Mouse (Mus musculus): Measurements from ENCODE around the gene Smoc2. TPM values are rescaled to one million over a fixed set of nuclear protein-coding genes. Genes with fewer than 3 reads are reported as not detected.
A peak's percentile ranks its signal among the peaks of the same experiment; 100 is the strongest.

The Smoc2 gene
- polyA plus RNA-seq, 1 experiment from 2014 or later: 40.0 TPM

- no peaks in the 10 kb centered on the region for H3K27me3 ChIP-seq (ENCODE audit: insufficient read depth, low read length)
- H3K36me3 ChIP-seq (replicated peaks; ENCODE audit: insufficient read depth, low read length): no peaks in the 10 kb centered on the region
- H3K4me1 ChIP-seq (ENCODE audit: insufficient read depth): no peaks in the 10 kb centered on the region
- no peak overlapping the region for H3K27ac ChIP-seq (ENCODE audit: low read depth)
- ATAC-seq (no peak; the same call in 1 of the 2 replicates), DNase-seq (peak; percentile 82)
- WGBS (ENCODE audit: insufficient replicate concordance): 49% methylated on average over 7 of the region's 7 CpGs
- no peak overlapping the region for H3K4me3 ChIP-seq (ENCODE audit: low read depth, low read length)
- H3K4me2 ChIP-seq (ENCODE audit: low read depth, low read length): no peak overlapping the region
- no peaks in the 10 kb centered on the region for H3K9me3 ChIP-seq (ENCODE audit: low read length)
- TF ChIP-seq CTCF (IDR thresholded peaks at IDR 0.05; ENCODE audit: low read depth) (peak; percentile 87), EP300 (IDR thresholded peaks at IDR 0.05; ENCODE audit: low read depth) (no peak)
- H3K9ac ChIP-seq (replicated peaks): no peak overlapping the region
Observed at GRCm38 (mm10) chr17:14288015-14288616, 8.8 kb downstream of the Smoc2 start.

- DNase-seq: no peak
- Histone ChIP-seq H3K36me3 (replicated peaks; ENCODE audit: insufficient read depth, low read length) (no peaks in the 10 kb centered on the region), H3K27ac (ENCODE audit: low read depth) (no peak overlapping the region), H3K9me3 (ENCODE audit: low read length) (no peaks in the 10 kb centered on the region), H3K4me2 (ENCODE audit: low read depth, low read length) (no peak overlapping the region), H3K27me3 (ENCODE audit: insufficient read depth, low read length) (no peaks in the 10 kb centered on the region), H3K4me1 (ENCODE audit: insufficient read depth) (no peaks in the 10 kb centered on the region), H3K4me3 (ENCODE audit: low read depth, low read length) (no peak overlapping the region), H3K9ac (replicated peaks) (no peak overlapping the region)
- no peak for ATAC-seq
- TF ChIP-seq EP300 (IDR thresholded peaks at IDR 0.05; ENCODE audit: low read depth) (no peak), CTCF (IDR thresholded peaks at IDR 0.05; ENCODE audit: low read depth) (no peak)
- WGBS (ENCODE audit: insufficient replicate concordance): 55% methylated on average over 5 of the region's 5 CpGs
Observed at GRCm38 (mm10) chr17:14293617-14294016, 14.3 kb downstream of the Smoc2 start.

DNA sequence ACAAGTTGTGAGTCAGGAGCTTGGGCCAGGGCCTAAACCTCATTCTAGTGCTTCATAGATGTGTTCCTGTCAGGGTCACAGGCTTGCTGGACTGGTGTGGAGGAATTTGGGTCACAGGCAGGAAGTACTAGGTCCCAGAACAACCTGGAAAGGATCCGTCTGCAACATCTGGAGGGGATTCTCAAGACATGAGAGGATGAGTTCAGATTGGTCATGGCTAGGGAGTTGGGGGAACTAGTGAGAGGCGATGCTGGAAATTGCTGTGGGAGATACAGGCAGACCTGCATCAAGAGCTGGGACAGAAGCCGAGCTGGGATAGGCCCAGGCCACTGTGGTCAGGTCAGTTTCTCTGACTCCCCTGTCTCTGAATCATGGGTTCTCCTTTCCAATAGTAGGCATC lies 15.8 kb downstream of the Smoc2 start:
- Histone ChIP-seq H3K4me2 (ENCODE audit: low read depth, low read length) (no peak overlapping the region), H3K27me3 (ENCODE audit: insufficient read depth, low read length) (no peaks in the 10 kb centered on the region), H3K36me3 (replicated peaks; ENCODE audit: insufficient read depth, low read length) (no peaks in the 10 kb centered on the region), H3K4me1 (ENCODE audit: insufficient read depth) (no peaks in the 10 kb centered on the region), H3K4me3 (ENCODE audit: low read depth, low read length) (no peak overlapping the region), H3K9ac (replicated peaks) (no peak overlapping the region), H3K9me3 (ENCODE audit: low read length) (no peaks in the 10 kb centered on the region), H3K27ac (ENCODE audit: low read depth) (no peak overlapping the region)
- no peak for ATAC-seq
- no peak for DNase-seq
- WGBS (ENCODE audit: insufficient replicate concordance): 69% methylated on average over 3 of the region's 3 CpGs
- TF ChIP-seq CTCF (IDR thresholded peaks at IDR 0.05; ENCODE audit: low read depth) (no peak), EP300 (IDR thresholded peaks at IDR 0.05; ENCODE audit: low read depth) (no peak)

- H3K4me2 ChIP-seq (ENCODE audit: low read depth, low read length): no peak overlapping the region
- ATAC-seq (no peak), DNase-seq (no peak)
- H3K4me3 ChIP-seq (ENCODE audit: low read depth, low read length): no peak overlapping the region
- no peak overlapping the region for H3K9ac ChIP-seq (replicated peaks)
- no peaks in the 10 kb centered on the region for H3K4me1 ChIP-seq (ENCODE audit: insufficient read depth)
- H3K36me3 ChIP-seq (replicated peaks; ENCODE audit: insufficient read depth, low read length): no peaks in the 10 kb centered on the region
- 76% methylated on average over 5 of the region's 5 CpGs for WGBS (ENCODE audit: insufficient replicate concordance)
- H3K9me3 ChIP-seq (ENCODE audit: low read length): no peaks in the 10 kb centered on the region
- no peaks in the 10 kb centered on the region for H3K27me3 ChIP-seq (ENCODE audit: insufficient read depth, low read length)
- no peak for TF ChIP-seq CTCF (IDR thresholded peaks at IDR 0.05; ENCODE audit: low read depth)
- TF ChIP-seq EP300 (IDR thresholded peaks at IDR 0.05; ENCODE audit: low read depth): no peak
- H3K27ac ChIP-seq (ENCODE audit: low read depth): no peak overlapping the region
Observed at GRCm38 (mm10) chr17:14300361-14300760, 21.1 kb downstream of the Smoc2 start.

GRCm38 (mm10) chr17:14301491-14302344 lies 22.4 kb downstream of the Smoc2 start:
- H3K9ac ChIP-seq (replicated peaks): no peak overlapping the region
- 50% methylated on average over 7 of the region's 7 CpGs for WGBS (ENCODE audit: insufficient replicate concordance)
- ATAC-seq (no peak), DNase-seq (no peak)
- no peaks in the 10 kb centered on the region for H3K27me3 ChIP-seq (ENCODE audit: insufficient read depth, low read length)
- no peaks in the 10 kb centered on the region for H3K36me3 ChIP-seq (replicated peaks; ENCODE audit: insufficient read depth, low read length)
- H3K4me1 ChIP-seq (ENCODE audit: insufficient read depth): no peaks in the 10 kb centered on the region
- no peak overlapping the region for H3K27ac ChIP-seq (ENCODE audit: low read depth)
- TF ChIP-seq EP300 (IDR thresholded peaks at IDR 0.05; ENCODE audit: low read depth) (no peak), CTCF (IDR thresholded peaks at IDR 0.05; ENCODE audit: low read depth) (no peak)
- no peak overlapping the region for H3K4me3 ChIP-seq (ENCODE audit: low read depth, low read length)
- no peak overlapping the region for H3K4me2 ChIP-seq (ENCODE audit: low read depth, low read length)
- no peaks in the 10 kb centered on the region for H3K9me3 ChIP-seq (ENCODE audit: low read length)

DNA sequence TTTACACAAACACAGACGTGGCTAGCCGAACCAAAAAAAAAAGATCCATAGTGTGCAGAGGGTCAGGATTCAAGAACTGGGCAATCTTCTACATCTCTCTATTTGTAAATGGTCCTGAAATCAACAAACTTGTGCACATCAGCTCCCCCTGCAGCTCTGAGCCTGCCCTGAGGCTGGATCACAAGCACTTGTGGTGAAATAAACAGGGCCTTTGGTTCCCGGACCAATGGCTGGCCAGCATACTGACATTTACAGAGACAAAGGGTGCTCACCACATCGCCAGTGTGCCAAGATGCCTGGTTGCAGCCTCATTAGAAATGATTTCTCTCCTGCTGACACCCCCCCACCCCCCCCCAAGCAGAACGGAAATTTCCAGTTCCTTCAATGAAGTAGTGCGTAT lies 23.1 kb downstream of the Smoc2 start:
- H3K4me2 ChIP-seq (ENCODE audit: low read depth, low read length): no peak overlapping the region
- ATAC-seq: no peak
- H3K4me3 ChIP-seq (ENCODE audit: low read depth, low read length): no peak overlapping the region
- no peak overlapping the region for H3K9ac ChIP-seq (replicated peaks)
- DNase-seq: no peak
- H3K36me3 ChIP-seq (replicated peaks; ENCODE audit: insufficient read depth, low read length): no peaks in the 10 kb centered on the region
- WGBS (ENCODE audit: insufficient replicate concordance): 57% methylated on average over 6 of the region's 6 CpGs
- H3K4me1 ChIP-seq (ENCODE audit: insufficient read depth): no peaks in the 10 kb centered on the region
- H3K27ac ChIP-seq (ENCODE audit: low read depth): no peak overlapping the region
- TF ChIP-seq CTCF (IDR thresholded peaks at IDR 0.05; ENCODE audit: low read depth): no peak
- TF ChIP-seq EP300 (IDR thresholded peaks at IDR 0.05; ENCODE audit: low read depth): no peak
- no peaks in the 10 kb centered on the region for H3K9me3 ChIP-seq (ENCODE audit: low read length)
- no peaks in the 10 kb centered on the region for H3K27me3 ChIP-seq (ENCODE audit: insufficient read depth, low read length)
